Mouse (Mus musculus) urinary bladder, postnatal 14 days (tissue): ENCODE results near the gene Nectin2.
A peak's percentile ranks its signal among the peaks of the same experiment; 100 is the strongest.
"Not testable (repeated sequence)": the region's sequence is repeated elsewhere in the genome, so short reads cannot be mapped to it uniquely, and the experiment has no call there.

Experiments
- DNase-seq: peaks from one replicate; pipeline ENCODE4 v3.0.0; 2021; ENCODE audit warnings: low spot score

The Nectin2 gene

DNA sequence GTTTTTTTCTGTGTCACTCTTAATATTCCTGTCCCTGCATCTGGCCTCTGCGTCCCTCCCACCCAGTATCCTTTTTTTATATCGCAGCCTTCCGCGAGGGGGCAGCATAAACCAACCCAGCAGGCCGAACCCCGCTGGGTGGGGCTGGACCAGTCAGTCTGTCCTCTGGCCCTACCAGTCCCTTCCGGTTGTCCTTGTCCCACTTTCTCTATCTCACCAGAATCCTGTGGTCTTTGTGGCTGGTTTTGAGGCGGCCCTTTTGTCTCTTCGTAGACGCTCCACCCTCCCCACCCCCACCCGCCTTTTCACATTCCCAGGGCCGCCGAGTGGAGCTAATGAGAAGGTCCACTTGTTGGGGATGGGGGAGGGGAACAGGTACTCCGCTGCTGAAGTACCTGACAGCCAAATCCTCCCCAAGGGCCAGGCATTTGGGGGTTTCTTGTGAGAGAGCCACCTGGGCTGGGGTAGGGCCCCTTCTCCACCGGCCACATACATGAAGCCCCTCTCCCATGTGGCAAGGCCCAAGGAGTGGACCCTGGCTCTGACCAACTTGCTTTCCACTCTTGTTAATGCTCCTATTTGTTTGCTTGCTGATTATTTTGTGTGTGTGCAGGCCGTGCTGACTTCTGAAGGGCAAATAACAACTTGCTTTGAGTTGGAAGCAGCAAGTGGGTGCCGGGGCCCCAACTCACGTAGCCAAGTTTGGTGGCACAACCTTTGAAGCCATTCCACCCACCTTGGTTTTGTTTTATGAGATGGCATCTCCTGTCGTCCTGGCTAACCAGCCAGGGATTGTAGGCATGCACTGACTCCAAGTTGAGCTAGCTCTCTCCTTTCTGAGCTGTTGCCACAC lies at the start of gene Nectin2:
Gene Nectin2 (minus strand): TSS at position 267 of the 853 bp plus-strand sequence.
- peak; percentile 92 for DNase-seq

DNA sequence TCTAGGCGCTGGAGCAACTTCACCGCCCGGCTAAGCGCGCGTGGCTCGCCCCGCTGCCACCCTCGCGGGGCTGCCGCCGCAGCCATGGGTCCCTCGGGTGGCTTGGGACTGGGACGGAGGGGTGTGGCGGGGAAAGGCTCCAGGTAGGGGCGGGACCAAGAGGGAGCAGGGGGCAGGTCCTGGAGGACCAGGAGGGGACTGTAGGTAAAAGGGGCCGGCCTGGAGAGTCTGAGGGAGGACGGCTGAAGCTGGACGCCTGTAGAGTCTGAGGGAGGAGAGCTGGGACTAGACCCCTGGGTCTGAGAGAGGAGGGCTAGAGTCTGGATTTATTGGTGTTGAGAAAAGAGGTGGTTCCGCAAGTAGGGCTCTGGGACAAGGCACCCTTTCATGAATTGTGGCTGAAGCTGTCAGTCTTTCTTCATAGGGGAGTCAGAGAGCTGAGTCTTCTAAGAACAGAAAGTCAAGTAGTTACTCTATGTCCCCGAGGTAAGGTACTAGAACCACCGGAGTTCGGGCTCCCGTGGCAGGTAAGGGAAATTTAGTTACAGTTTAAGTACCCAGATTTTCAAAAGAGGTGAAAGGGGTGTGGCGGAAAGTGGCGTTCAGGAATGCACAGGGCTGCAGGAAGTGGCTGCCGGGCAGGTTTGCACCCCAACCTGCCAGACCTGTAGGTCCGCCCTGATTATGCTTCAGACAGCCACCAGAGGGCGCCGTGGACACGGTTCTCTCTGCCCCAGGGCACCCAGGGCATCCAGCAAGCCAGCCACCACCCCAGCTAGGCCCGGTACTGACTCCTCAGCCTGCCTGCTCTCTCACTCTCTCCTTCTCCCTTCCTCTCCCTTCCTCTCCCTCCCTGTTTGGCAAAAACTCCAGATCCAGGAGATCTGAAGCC lies 46.7 kb upstream of the Nectin2 start, which contains the start of gene Cblc:
Gene Cblc (minus strand): TSS at position 113 of the 892 bp plus-strand sequence.
- peak; percentile 93 for DNase-seq

DNA sequence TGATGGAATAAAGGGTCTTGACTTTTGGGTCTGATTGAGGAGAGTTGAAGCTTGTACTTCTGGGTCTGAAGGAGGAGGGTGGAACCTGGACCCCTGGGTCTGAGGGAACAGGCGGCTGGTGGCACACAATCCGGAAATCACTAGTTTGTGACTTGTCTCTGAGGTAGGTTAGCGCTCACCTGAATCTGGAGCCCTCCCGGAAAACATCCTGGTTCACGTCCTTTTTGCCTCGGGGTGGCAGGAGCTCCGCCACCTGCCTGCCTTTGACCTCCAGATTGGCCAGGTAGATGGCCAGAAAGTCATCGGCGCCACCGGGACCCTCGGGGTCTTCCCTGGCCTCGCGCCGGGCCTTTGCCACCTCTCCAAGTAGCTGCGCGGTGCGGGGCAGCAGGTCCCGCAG lies 46.0 kb upstream of the Nectin2 start:
- DNase-seq: no peak

DNA sequence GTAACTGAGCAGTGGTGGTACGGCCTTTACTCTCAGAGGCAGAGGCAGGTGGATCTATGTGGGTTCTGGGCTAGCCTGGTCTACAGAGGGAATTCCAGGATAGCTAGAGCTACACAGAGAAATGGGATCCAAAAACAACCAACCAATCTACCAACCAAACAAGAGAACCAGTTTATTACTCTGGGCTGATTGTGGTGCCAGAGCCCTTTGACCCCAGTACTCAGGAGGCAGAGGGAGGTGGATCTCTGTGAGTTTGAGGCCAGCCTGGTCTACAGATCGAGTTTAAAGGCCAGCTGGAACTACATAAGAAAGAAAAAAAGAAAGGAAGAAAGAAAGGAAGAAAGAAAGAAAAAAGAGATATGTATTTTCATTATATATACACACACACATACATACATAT lies 45.0 kb upstream of the Nectin2 start:
- no peak for DNase-seq

DNA sequence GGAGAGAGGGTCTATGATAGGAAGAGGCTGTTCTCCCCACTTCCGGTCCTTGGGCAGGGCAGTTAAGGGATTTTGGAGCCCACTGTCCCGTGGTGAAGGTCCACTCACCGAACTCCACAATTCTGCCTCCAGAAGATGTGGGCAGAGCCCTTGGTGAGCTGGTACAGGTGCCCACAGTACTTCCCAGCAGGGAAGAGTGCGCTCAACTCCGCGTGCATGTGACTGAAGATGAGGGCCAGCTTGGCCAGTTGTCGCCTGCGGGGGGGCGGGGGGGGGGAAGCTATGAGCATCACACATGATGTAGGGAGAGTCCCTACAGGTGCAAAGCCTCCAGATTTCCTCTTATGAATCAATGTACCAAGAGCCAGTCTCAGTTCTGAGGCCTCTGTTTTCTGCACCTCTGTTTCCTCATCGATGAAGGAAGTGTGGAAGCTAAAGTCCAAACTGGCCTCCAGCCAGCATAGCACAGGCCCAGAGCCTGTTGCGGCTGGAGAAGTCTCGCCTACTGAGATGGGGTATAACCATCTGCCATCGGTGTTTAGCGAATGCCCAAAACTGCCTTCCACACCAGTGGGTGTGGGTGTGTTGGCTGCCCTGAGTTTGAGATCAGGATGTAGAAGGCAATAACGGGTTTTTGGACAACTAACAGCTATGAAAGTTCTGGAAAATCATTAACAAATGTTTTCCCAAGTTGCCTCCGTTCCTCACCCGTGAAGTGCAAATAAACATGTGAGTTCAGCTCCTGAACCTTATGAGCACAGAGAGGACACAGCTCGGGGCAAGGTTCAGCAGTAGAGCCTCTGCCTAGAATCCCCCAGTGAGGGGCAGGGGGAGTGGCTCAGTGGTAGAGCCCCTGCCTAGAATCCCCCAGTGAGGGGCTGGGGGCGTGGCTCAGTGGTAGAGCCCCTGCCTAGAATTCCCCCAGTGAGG lies 42.7 kb upstream of the Nectin2 start:
- no peak for DNase-seq

DNA sequence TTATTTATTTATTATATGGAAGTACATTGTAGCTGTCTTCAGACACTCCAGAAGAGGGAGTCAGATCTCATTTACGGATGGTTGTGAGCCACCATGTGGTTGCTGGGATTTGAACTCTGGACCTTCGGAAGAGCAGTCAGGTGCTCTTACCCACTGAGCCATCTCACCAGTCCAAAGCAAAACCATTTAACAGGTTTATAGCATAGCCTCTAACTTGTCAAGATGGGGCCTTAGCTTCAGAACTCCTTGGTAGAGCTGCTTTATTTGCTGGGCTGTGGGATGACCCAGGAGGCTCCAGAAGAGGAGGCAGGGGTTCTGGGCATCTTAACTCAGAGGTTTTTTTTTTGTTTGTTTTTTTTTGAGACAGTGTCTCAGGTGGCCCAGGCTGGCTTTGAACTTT lies 41.2 kb upstream of the Nectin2 start:
- not testable (repeated sequence) for DNase-seq

DNA sequence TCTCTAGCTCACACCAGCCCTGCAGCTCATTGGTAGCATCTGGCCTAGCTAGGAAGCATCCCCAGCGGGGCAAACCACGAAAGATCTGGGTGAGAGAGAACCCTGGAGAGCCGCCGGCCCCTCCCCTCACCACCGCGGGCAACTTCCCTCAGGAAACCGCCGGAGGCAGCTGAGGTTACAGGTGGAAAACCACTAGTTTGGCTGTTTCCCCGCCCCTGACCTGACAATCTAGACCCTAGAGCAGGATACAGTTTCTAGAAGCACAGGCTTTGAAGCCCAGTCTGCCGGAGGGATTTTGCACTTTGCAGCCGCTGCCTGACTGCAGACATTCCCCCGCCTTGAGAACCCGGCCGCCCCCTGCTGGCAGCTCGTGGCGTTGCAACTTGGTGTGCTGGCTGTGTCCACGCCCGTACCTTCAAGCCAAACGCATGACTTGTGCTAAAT lies 39.6 kb upstream of the Nectin2 start:
- peak; percentile 93 for DNase-seq

DNA sequence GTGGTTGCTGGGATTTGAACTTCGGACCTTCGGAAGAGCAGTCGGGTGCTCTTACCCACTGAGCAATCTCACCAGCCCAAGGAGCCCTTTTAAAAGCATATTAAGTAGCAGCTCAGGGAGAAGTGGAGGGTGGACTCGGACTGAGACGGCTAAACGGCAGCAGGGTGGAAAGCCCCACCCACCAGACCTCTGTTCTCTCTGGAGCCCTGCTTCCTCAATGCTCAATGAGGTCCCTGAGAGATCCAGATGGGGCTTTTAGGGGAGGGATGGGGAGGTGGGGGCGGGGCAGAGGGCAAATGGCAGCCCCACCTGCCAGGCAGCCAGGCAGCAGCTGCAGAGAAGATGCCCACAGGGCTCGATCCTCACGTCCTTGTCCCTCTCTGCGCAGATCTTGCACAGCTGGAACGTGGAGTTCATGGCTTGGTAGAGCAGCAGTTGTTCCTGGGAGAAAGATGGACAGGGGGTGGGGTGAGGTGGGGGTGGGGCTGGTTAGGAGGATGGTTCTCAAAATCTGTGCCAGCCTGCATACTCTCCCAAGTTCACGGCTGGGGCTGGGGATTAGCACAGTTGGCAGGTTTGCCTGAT lies 35.7 kb upstream of the Nectin2 start:
- no peak for DNase-seq

DNA sequence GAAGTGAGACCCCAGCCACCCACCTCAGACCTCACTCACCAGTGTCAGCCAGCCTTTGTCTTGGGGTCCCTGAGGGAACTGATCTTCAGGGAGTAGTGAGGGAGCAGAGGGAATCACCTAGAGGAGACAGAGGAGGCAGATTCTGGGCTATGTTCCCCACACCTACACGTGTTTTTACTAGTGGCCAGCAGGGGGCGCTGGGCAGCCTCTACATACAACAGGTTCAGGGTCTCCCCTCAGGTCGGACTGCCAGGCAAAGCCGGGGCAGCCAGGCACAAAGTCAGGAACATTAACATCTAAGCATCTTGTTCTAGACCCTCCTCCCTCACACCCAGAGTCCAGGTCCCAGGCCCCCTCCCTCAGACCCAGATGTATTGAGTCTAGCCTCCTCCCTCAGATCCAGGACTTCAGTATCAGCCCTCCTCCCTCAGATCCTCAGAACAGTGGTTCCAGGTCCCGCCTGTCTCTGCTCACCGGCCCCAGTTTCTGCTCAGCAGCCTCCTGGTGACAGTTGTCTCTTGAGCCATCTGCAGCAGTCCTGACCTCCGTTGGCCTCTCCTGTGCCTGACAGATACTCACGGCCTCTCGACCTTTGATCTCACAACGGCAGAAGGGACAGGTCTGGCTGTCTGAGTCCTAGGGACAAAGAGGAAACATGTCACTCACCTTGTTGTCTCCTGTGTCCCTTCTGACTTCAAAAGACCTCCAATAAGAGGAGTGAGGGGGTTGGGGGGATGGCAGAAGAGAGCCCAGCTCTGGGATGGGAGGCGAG lies 34.7 kb upstream of the Nectin2 start:
- no peak for DNase-seq

DNA sequence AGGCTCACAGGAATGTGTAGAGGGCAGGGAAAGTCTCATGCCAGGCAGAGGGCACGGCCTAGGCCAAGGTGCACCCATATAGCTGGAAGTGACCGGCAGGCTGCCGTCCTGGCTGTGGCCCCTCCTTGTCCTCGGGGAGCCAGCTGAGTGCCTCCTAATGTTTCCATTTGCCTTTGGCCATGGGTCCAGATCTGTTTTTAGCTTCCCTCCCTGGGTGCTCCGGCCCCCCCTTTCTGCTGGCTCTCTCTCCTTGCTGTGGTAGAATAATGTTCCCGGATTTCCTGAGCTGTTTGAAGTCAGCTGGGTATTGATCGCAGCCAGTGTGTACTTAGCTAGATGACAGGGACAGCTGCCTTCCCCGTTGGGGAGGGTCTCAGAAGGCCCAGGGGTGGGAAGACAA lies 33.3 kb upstream of the Nectin2 start:
- no peak for DNase-seq

DNA sequence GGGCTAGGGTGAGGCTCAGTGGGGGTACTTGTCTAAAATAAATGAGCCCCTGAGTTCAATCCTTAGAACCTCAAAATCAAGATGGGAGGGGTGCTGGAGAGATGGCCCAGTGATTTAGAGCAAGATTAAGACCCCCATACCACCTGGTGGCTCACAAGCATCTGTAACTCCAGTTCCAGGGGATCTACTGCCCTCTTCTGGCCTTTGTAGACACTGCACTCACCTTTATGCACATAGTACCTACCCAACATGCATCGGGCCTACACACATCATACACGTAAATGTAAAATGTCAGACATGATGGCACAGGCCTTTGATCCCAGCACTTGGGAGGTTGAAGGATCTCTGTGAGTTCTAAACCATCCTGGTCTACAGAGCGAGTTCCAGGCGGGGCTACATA lies 32.4 kb upstream of the Nectin2 start:
- DNase-seq: peak; percentile 46

DNA sequence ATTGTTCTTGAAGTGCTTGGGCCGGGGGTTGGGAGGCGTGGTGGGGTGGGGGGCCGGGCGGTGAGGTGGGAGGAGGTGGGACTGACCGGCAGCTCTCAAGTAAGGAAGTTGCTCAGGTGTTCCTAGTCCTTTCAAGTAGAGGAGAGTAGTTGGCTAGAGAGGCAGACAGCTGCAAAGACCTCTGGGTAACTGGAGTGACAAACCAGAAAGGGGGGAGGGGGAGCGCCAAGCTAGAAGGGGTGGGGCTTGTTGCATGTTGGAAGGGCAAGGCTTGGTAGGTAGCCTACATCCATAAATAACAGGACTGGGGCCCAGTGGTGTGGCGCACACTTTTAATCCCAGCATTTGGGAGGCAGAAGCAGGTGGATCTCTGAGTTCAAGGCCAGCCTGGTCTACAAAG lies 31.5 kb upstream of the Nectin2 start:
- DNase-seq: no peak

DNA sequence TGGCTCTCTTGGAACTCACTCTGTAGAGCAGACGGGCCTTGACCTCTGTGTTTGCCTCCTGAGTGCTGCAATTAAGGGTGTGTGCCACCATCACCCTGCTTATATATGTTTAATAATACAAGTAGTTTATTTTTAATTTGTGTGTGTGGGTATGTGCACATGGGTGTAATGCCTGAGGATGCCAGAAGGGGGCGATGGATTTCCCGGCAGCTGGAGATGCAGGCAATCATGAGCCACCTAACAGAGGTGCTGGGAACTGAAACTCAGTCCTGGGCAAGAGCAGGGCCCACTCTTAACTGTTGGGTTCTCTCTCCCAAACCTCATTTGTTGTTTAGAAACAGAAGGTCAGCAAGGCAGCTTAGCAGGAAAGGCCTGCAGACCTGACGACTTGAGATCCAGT lies 29.6 kb upstream of the Nectin2 start:
- DNase-seq: no peak

DNA sequence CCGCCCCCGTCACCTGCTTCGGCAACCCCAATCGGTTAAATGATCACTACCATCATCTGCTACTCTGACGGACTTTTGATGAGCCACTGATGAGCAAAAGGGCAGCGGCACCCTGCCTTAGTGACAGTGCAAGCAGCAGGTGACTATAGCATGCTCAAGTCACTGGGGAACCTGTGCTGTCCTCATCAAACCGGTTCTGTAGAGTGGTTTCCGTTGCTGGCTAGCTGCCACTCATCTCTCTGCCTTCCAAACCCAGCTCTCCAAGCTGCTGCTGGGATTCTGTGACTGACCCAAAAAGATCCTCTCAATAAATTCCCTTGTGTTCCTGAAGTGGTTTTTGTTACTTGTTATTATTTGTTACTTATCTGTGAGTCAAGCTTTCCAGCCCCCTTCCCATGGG lies 28.4 kb upstream of the Nectin2 start:
- peak; percentile 68 for DNase-seq

DNA sequence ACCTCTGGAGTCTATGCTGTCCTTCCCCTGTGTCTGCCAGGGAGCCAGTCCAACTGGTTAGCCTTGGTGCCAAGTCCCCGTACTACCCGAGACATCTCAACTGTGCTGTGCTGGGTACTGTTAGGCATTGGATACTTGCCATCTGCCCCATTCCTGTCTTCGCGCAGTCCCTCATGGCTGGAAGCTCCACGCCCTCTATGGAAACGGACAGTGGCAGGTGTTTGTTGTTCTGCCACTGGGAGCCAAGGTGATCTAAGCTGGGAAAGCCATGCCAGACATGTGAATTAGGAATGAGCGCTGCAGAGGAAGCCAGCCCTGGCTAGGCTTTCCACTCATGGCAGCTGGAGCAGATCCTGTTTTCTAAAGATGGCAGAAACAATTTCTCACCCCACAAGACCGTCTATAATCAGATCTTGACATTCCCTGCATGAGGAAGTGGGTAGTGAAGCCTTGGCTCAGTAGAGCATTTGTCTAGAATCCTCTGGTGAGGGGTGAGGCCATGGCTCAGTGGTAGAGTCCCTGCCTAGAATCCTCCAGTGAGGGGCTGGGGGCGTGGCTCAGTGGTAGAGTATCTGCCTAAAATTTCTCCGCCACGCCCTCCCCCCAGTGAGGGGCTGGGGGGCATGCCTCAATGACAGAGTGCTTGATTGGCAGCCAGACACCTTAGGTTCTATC lies 26.9 kb upstream of the Nectin2 start:
- peak; percentile 35 for DNase-seq

DNA sequence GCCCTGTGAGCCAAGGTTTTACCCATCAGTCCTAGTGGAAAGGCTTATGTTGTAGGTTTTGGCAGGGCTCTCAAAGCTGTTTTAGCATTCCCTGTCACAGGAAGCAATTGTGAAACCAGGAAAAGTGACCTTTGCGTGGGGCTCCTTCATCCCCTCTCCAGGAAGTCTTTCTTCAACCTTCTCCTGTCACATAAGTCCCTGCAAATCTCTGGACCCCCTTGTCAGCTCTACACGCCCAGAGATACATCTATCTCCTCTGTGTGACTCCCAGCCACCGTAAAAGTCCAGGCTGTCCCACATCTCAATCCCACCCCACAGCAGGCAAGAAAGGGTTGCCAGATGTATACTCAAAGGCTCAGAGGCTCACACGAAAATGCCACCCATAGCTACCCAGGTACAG lies 21.4 kb upstream of the Nectin2 start:
- no peak for DNase-seq

DNA sequence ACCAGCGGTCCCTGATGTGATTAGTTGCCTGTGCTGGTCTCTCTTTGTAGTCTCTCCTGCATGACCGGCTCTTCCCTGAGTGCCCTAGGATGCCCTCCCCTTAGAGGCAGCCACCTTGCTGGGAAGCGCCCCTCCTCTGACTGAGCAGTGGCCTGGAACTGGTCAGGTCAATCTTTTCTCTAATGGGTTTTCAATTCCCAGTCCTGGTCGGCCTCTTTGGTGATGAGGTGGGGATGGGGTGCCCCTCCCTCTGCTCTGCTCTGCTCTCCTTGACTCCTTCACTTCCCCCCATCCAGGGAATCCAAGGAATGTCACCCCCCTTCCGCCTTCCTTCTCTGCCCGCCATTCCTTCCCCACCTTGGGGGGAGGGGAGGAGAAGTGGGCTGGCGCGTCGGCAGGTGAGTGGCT lies 20.7 kb upstream of the Nectin2 start, which contains the start of gene Bcam:
Gene Bcam (minus strand): TSS at position 33 of the 408 bp plus-strand sequence.
- DNase-seq: no peak

DNA sequence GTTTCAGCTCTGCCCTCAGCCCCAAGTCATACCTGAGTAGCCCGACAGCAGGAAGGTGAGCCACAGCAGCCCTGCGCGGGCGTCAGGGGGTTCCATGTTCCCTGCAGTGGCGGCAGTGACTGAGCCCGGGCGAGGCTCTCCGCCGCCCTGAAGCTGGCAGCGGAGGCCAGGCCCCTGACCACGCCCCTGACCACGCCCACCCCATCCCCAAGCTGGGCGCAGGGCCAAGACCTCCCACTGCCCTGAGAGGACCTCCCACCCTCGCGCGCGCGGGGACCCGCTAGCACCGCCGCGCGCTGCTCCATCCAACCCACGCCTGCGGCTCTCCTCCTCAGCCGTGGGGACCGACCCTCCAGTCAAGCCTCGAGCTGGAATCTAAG lies 20.1 kb upstream of the Nectin2 start:
- DNase-seq: peak; percentile 91

DNA sequence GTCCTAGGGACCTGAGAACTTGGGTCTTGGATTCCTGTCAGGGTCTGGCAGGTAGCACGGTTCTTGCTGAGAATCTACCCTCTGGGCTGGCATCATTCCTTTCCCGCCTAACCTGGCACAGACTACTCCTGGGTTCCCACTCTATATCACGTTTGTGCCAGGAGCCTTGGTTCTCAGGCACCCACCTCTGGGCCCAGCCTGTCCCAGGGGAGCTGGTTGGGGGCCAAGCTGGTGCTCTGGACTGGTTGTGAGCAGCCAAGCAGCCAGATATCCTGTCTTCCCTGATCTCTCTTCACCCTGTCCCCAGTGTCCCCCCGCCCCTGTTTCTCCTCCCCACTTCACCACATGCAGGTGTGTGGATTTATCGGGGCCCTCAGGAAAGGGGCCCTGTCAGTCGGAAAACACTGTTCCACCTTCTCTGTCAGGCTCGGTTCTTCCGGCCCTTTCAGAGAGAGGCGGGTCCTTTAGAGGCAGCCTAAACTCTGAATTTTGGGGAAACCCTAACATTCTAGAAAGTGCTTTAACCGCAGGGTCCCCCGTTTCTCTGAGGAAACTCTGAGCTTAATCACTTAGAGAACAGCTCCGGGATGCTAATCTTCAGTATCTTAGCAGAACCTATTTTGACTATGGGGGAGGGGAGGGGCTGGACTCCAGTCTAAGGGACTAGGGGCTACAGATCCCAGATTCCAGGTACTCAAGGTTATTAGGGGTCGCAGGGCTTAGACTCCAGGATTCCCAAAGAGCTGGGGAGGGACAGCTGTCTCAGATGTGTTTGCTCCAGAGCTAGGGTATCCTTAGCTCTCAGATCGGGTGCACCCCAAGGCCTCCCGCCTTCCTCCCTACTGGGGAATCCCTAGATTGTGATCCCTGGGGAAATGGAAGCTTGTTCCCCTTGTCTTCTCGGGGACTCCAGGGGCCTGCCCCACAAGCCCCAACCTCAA lies 19.4 kb upstream of the Nectin2 start:
- no peak for DNase-seq
